Mouse (Mus musculus): ENCODE measurements around the gene Acvrl1. TPM values are rescaled to one million over a fixed set of nuclear protein-coding genes. Genes with fewer than 3 reads are reported as not detected.

The Acvrl1 gene
- polyA plus RNA-seq (2017; shearing (Covaris generic)) = 1 to 10 TPM; 1.6 to 2.7 TPM

GRCm38 (mm10) chr15:101128181-101129089 is at the start of gene Acvrl1:
Gene Acvrl1, plus strand, starts transcription at chr15:101128522.
- no peak for ATAC-seq

- no peak for ATAC-seq
Observed at GRCm38 (mm10) chr15:101078731-101079156, 49.6 kb upstream of the Acvrl1 start.

GRCm38 (mm10) chr15:101080031-101080520 is 48.2 kb upstream of the Acvrl1 start:
- ATAC-seq = no peak

- ATAC-seq = no peak
Observed at GRCm38 (mm10) chr15:101081035-101081548, 47.2 kb upstream of the Acvrl1 start.

- no peak for ATAC-seq
Observed at GRCm38 (mm10) chr15:101082236-101082635, 46.1 kb upstream of the Acvrl1 start.

GRCm38 (mm10) chr15:101084499-101084898 is 43.8 kb upstream of the Acvrl1 start:
- no peak for ATAC-seq

- no peak for ATAC-seq
Observed at GRCm38 (mm10) chr15:101086451-101086850, 41.9 kb upstream of the Acvrl1 start.

- no peak for ATAC-seq
Observed at GRCm38 (mm10) chr15:101086956-101087355, 41.4 kb upstream of the Acvrl1 start.

GRCm38 (mm10) chr15:101088291-101088690 is 40.0 kb upstream of the Acvrl1 start:
- no peak for ATAC-seq

GRCm38 (mm10) chr15:101091551-101091950 is 36.8 kb upstream of the Acvrl1 start:
- ATAC-seq = no peak

- ATAC-seq = no peak
Observed at GRCm38 (mm10) chr15:101092121-101092828, 36.0 kb upstream of the Acvrl1 start.

GRCm38 (mm10) chr15:101092829-101093648 is 35.3 kb upstream of the Acvrl1 start:
- ATAC-seq = no peak

GRCm38 (mm10) chr15:101093988-101094387 is 34.3 kb upstream of the Acvrl1 start:
- no peak for ATAC-seq

GRCm38 (mm10) chr15:101094979-101095378 is 33.3 kb upstream of the Acvrl1 start:
- no peak for ATAC-seq

GRCm38 (mm10) chr15:101095392-101095791 is 32.9 kb upstream of the Acvrl1 start:
- ATAC-seq = no peak

- no peak for ATAC-seq
Observed at GRCm38 (mm10) chr15:101097985-101098651, 30.2 kb upstream of the Acvrl1 start.

- no peak for ATAC-seq
Observed at GRCm38 (mm10) chr15:101100996-101101395, 27.3 kb upstream of the Acvrl1 start.

GRCm38 (mm10) chr15:101103605-101104304 is 24.6 kb upstream of the Acvrl1 start:
- no peak for ATAC-seq

- peak; percentile 70 for ATAC-seq
Observed at GRCm38 (mm10) chr15:101105496-101105994, 22.8 kb upstream of the Acvrl1 start.

GRCm38 (mm10) chr15:101106011-101106410 is 22.3 kb upstream of the Acvrl1 start:
- ATAC-seq = no peak

Measured in activated CD4-positive, CD25-positive, alpha-beta regulatory T cell, adult 4 months (primary cell).